ENCODE assay signal across 8 mouse cellular contexts in the genomic region with DNA sequence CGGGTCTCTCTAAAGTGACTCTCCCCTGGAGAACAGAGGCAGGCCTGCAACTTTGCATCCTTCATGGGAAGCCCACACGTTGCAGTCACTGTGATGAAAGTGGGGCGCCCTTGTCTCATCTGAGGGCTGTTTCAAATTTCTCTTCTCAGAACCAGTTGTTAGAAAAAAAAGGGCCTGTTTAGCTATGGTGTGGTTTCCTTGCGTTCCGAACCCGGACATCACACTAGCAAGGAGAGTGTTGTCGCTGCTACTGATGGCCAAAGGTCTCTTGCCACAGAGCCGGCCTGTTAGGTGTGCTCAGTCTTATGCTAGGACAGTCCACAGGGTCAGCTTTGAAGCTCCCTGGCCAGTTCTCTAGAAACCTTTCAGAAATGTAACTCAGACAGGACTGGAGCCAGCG.
DNase-seq lines count a peak whose midpoint lies in the region; ATAC-seq and TF ChIP-seq lines count a peak whose summit lies in the region.

No protein-coding gene starts in this region.

- ATAC-seq in lung, embryonic 16.5 days (ENCODE audit: low read depth) = no peak
- no peak for ATAC-seq in forebrain, postnatal 0 days
- no peak for ATAC-seq in limb, embryonic 15.5 days (ENCODE audit: insufficient number of reproducible peaks, low FRiP score, low TSS enrichment, low read depth)

- H3K27ac ChIP-seq in lung, embryonic 16.5 days (ENCODE audit: low read length) = peak overlapping the region; percentile 84
- no peak overlapping the region for H3K27ac ChIP-seq in forebrain, postnatal 0 days (ENCODE audit: low read depth, low read length)
- peak overlapping the region; percentile 79 for H3K27ac ChIP-seq in limb, embryonic 15.5 days
- H3K27ac ChIP-seq in small intestine, adult 2 months (ENCODE audit: insufficient read depth, low read depth, low read length) = peak overlapping the region; percentile 93

- peak overlapping the region; percentile 98 for H3K4me2 ChIP-seq in lung, embryonic 16.5 days (ENCODE audit: low read depth, low read length)
- H3K4me2 ChIP-seq in forebrain, postnatal 0 days (ENCODE audit: low read depth) = peak overlapping the region; percentile 92
- peak overlapping the region; percentile 92 for H3K4me2 ChIP-seq in limb, embryonic 15.5 days

- TF ChIP-seq CTCF in forebrain, postnatal 0 days (IDR thresholded peaks at IDR 0.05; ENCODE audit: low read depth) = no peak
- TF ChIP-seq CTCF in small intestine, adult 2 months (IDR thresholded peaks at IDR 0.05; ENCODE audit: extremely low read depth, insufficient read length, insufficient replicate concordance, low read depth, low read length) = no peak

- peaks cover 64% of the 10 kb centered on the region for H3K4me1 ChIP-seq in lung, embryonic 16.5 days (replicated peaks; ENCODE audit: control insufficient read depth, insufficient read depth, low read length)
- H3K4me1 ChIP-seq in forebrain, postnatal 0 days (ENCODE audit: insufficient read depth) = no peaks in the 10 kb centered on the region
- peaks cover 60% of the 10 kb centered on the region for H3K4me1 ChIP-seq in limb, embryonic 15.5 days
- H3K4me1 ChIP-seq in small intestine, adult 2 months (ENCODE audit: control insufficient read depth, insufficient read depth, insufficient read length, low read length) = peaks cover 20% of the 10 kb centered on the region

- 0 out of 2 replicates have a peak, but pooled peaks cover 3% of the 10 kb centered on the region for H3K36me3 ChIP-seq in lung, embryonic 16.5 days (ENCODE audit: control insufficient read depth, insufficient read depth, low read length)
- H3K36me3 ChIP-seq in forebrain, postnatal 0 days (ENCODE audit: insufficient read depth) = no peaks in the 10 kb centered on the region
- no peaks in the 10 kb centered on the region for H3K36me3 ChIP-seq in limb, embryonic 15.5 days
- H3K36me3 ChIP-seq in small intestine, adult 2 months (ENCODE audit: control insufficient read depth, insufficient read depth, low read length) = no peaks in the 10 kb centered on the region

- H3K9me3 ChIP-seq in lung, embryonic 16.5 days (ENCODE audit: control insufficient read depth, low read length) = no peaks in the 10 kb centered on the region
- no peaks in the 10 kb centered on the region for H3K9me3 ChIP-seq in forebrain, postnatal 0 days (ENCODE audit: low read length)
- H3K9me3 ChIP-seq in limb, embryonic 15.5 days = no peaks in the 10 kb centered on the region

- no peak for TF ChIP-seq POLR2A in small intestine, adult 2 months (IDR thresholded peaks at IDR 0.05; ENCODE audit: low read depth, low read length)

- peak overlapping the region; percentile 81 for H3K9ac ChIP-seq in lung, embryonic 16.5 days (ENCODE audit: low read length)
- peak overlapping the region; percentile 54 for H3K9ac ChIP-seq in forebrain, postnatal 0 days
- H3K9ac ChIP-seq in limb, embryonic 15.5 days = peak overlapping the region; percentile 51

- no peaks in the 10 kb centered on the region for H3K27me3 ChIP-seq in lung, embryonic 16.5 days (ENCODE audit: control insufficient read depth, insufficient read depth, low read depth, low read length)
- peaks cover 5% of the 10 kb centered on the region; the same call in 1 of the 2 replicates for H3K27me3 ChIP-seq in forebrain, postnatal 0 days (ENCODE audit: insufficient read depth, low read length)
- H3K27me3 ChIP-seq in limb, embryonic 15.5 days = no peaks in the 10 kb centered on the region
- H3K27me3 ChIP-seq in small intestine, adult 2 months (ENCODE audit: control insufficient read depth, insufficient read depth, low read length) = no peaks in the 10 kb centered on the region

- 47% methylated on average over 9 of the region's 9 CpGs for WGBS in lung, embryonic 16.5 days
- WGBS in forebrain, postnatal 0 days = 56% methylated on average over 9 of the region's 9 CpGs
- 42% methylated on average over 9 of the region's 9 CpGs for WGBS in limb, embryonic 15.5 days
- 24% methylated on average over 9 of the region's 9 CpGs for WGBS in small intestine, adult 2 months

- peak overlapping the region; percentile 72 for H3K4me3 ChIP-seq in lung, embryonic 16.5 days (ENCODE audit: low read length)
- H3K4me3 ChIP-seq in forebrain, postnatal 0 days (ENCODE audit: low read depth, low read length) = peak overlapping the region; percentile 56; the same call in 1 of the 2 replicates
- H3K4me3 ChIP-seq in limb, embryonic 15.5 days = peak overlapping the region; percentile 64
- H3K4me3 ChIP-seq in small intestine, adult 2 months (ENCODE audit: low read depth, low read length) = peak overlapping the region; percentile 68

- DNase-seq in lung, postnatal 10 days = no peak
- no peak for DNase-seq in forebrain, postnatal 0 days
- DNase-seq in thymus, postnatal 10 days (ENCODE audit: low spot score in 2 of 2) = no peak
- no peak for DNase-seq in spleen, adult 18-20 months
- DNase-seq in layer of hippocampus, adult 9-11 months = no peak
